Mouse (Mus musculus): ENCODE results near the gene Icmt. TPM values are rescaled to one million over a fixed set of nuclear protein-coding genes. Genes with fewer than 3 reads are reported as not detected.
A peak's percentile ranks its signal among the peaks of the same experiment; 100 is the strongest.

Icmt gene
- total RNA-seq, 2 experiments from 2014 or later = 21.3 to 26.0 TPM

GRCm38 (mm10) chr4:152296371-152296770 is 656 bp upstream of the Icmt start:
- DNase-seq (ENCODE audit: low spot score in 2 of 2) = no peak

- DNase-seq (ENCODE audit: low spot score in 2 of 2) = no peak
These were observed 1.8 kb downstream of the Icmt start for GRCm38 (mm10) chr4:152298836-152299235.

- no peak for DNase-seq (ENCODE audit: low spot score in 2 of 2)
These were observed 3.3 kb downstream of the Icmt start for GRCm38 (mm10) chr4:152300375-152300774.

- DNase-seq (ENCODE audit: low spot score in 2 of 2) = no peak
These were observed 5.0 kb downstream of the Icmt start for GRCm38 (mm10) chr4:152302012-152302411.

GRCm38 (mm10) chr4:152303172-152303571 is 6.1 kb downstream of the Icmt start:
- DNase-seq (ENCODE audit: low spot score in 2 of 2) = no peak

GRCm38 (mm10) chr4:152304685-152305084 is 7.7 kb downstream of the Icmt start:
- no peak for DNase-seq (ENCODE audit: low spot score in 2 of 2)

- DNase-seq (ENCODE audit: low spot score in 2 of 2) = no peak
These were observed 9.0 kb downstream of the Icmt start for GRCm38 (mm10) chr4:152305991-152306390.

GRCm38 (mm10) chr4:152307542-152307941 is 10.5 kb downstream of the Icmt start:
- DNase-seq (ENCODE audit: low spot score in 2 of 2) = no peak

- no peak for DNase-seq (ENCODE audit: low spot score in 2 of 2)
These were observed 15.2 kb downstream of the Icmt start for GRCm38 (mm10) chr4:152312186-152312585.

- no peak for DNase-seq (ENCODE audit: low spot score in 2 of 2)
These were observed 16.2 kb downstream of the Icmt start for GRCm38 (mm10) chr4:152313211-152313632.

- no peak for DNase-seq (ENCODE audit: low spot score in 2 of 2)
These were observed 16.9 kb downstream of the Icmt start for GRCm38 (mm10) chr4:152313934-152314333.

GRCm38 (mm10) chr4:152315498-152316213 is 18.6 kb downstream of the Icmt start:
- DNase-seq (ENCODE audit: low spot score in 2 of 2) = no peak

- DNase-seq (ENCODE audit: low spot score in 2 of 2) = no peak
These were observed 20.6 kb downstream of the Icmt start for GRCm38 (mm10) chr4:152317631-152318033.

GRCm38 (mm10) chr4:152318517-152319234 is 21.6 kb downstream of the Icmt start, which contains the start of gene Rnf207:
Rnf207 (minus strand) TSS chr4:152318993.
- no peak for DNase-seq (ENCODE audit: low spot score in 2 of 2)

- DNase-seq (ENCODE audit: low spot score in 2 of 2) = no peak
These were observed 24.4 kb downstream of the Icmt start for GRCm38 (mm10) chr4:152321464-152321863.

GRCm38 (mm10) chr4:152324641-152325562 is 27.9 kb downstream of the Icmt start:
- no peak for DNase-seq (ENCODE audit: low spot score in 2 of 2)

- peak; percentile 72 to 90 for DNase-seq (ENCODE audit: low spot score in 2 of 2)
These were observed 28.8 kb downstream of the Icmt start, which contains the start of gene Rpl22 for GRCm38 (mm10) chr4:152325574-152326411. Rpl22 (plus strand) TSS chr4:152325742.

GRCm38 (mm10) chr4:152326543-152326942 is 29.5 kb downstream of the Icmt start:
- DNase-seq (ENCODE audit: low spot score in 2 of 2) = no peak

GRCm38 (mm10) chr4:152328691-152329090 is 31.7 kb downstream of the Icmt start:
- DNase-seq (ENCODE audit: low spot score in 2 of 2) = no peak

GRCm38 (mm10) chr4:152332952-152333351 is 35.9 kb downstream of the Icmt start:
- DNase-seq (ENCODE audit: low spot score in 2 of 2) = peak in 1 of 2 experiments; percentile 73

Measured in gastrocnemius, postnatal 4 days (tissue).